Mouse (Mus musculus) cerebellum, adult 2 months (tissue): ENCODE measurements around the gene Orai1. TPM values are rescaled to one million over a fixed set of nuclear protein-coding genes. Genes with fewer than 3 reads are reported as not detected.

Experiments
- DNase-seq, 2 experiments: peaks; one replicate each; pipeline ENCODE4 v3.0.0; 2021
- H3K27ac ChIP-seq: fragments of 200-500 bp; 2 replicates; pipeline ENCODE4 v1.5.1; 2012; ENCODE audit warnings: low read length, control low read depth, inconsistent platforms; ENCODE audit not compliant: insufficient read depth
- H3K27me3 ChIP-seq: fragments of 200-500 bp; 2 replicates; pipeline ENCODE4 v1.6.1; 2012; ENCODE audit warnings: inconsistent platforms, mild to moderate bottlenecking, low read length, moderate library complexity; ENCODE audit not compliant: control insufficient read depth, insufficient read depth
- H3K4me1 ChIP-seq: fragments of 200-500 bp; 2 replicates; pipeline ENCODE4 v1.6.1; 2011; ENCODE audit warnings: low read length; ENCODE audit not compliant: control insufficient read depth, insufficient read depth
- H3K4me3 ChIP-seq: fragments of 200-500 bp; replicated peaks from 2 replicates; pipeline ENCODE3; 2011; ENCODE audit warnings: mild to moderate bottlenecking, low read depth, low read length, control low read depth; ENCODE audit not compliant: insufficient read depth
- CTCF ChIP-seq: fragments of 200-500 bp; IDR thresholded peaks from 2 replicates; pipeline ENCODE4 v1.5.1; 2011; ENCODE audit warnings: low read depth, mild to moderate bottlenecking, control low read depth, low read length, moderate library complexity, borderline replicate concordance; ENCODE audit not compliant: insufficient read depth
- POLR2A ChIP-seq: fragments of 200-500 bp; IDR thresholded peaks from 2 replicates; pipeline ENCODE4 v1.6.1; 2011; ENCODE audit warnings: low read length, control low read depth, borderline replicate concordance; ENCODE audit not compliant: insufficient read depth
- WGBS: fragments of 180-500 bp; shearing (Covaris S2); methylation state at CpG from one replicate; pipeline ENCODE4 v1.1.7; 2018; 5-methylcytosine and 5-hydroxymethylcytosine counted together
- polyA plus RNA-seq: library from polyadenylated mRNA; depleted of rRNA; stranded (reverse); fragments of >200 nt; gene quantifications from 2 replicates; pipeline ENCODE4 v1.2.3, GENCODE M21; 2012

The Orai1 gene
- polyA plus RNA-seq, 1 experiment, result 21.4 TPM

DNA sequence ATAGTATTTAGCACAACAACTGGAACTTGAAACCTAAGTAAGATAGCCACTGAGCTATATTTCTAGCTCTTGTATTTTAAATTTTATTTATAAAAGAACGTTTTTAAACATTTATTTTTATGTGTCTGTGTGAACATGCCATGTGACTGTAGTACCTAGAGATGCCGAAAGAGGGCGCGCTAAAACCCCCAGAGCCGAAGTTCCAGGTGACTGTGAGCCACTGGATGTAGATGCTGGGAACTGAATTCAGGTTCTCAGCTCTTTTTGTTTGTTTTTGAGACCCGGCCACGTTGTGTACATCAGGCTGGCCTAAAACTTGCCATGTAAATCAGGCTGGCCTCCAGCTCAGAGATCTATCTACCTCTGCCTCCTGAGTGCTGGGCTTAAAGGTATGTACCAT, 29.0 kb downstream of the Orai1 start:
- no peak overlapping the region for H3K27ac ChIP-seq
- no peak for DNase-seq
- no peaks in the 10 kb centered on the region; the same call in 1 of the 2 replicates for H3K4me1 ChIP-seq
- H3K27me3 ChIP-seq, result no peaks in the 10 kb centered on the region
- H3K4me3 ChIP-seq, result no peak overlapping the region
- TF ChIP-seq CTCF, result peak; percentile 49; the same call in 1 of the 2 replicates
- TF ChIP-seq POLR2A, result no peak
- WGBS, result 19% methylated on average over 7 of the region's 7 CpGs

DNA sequence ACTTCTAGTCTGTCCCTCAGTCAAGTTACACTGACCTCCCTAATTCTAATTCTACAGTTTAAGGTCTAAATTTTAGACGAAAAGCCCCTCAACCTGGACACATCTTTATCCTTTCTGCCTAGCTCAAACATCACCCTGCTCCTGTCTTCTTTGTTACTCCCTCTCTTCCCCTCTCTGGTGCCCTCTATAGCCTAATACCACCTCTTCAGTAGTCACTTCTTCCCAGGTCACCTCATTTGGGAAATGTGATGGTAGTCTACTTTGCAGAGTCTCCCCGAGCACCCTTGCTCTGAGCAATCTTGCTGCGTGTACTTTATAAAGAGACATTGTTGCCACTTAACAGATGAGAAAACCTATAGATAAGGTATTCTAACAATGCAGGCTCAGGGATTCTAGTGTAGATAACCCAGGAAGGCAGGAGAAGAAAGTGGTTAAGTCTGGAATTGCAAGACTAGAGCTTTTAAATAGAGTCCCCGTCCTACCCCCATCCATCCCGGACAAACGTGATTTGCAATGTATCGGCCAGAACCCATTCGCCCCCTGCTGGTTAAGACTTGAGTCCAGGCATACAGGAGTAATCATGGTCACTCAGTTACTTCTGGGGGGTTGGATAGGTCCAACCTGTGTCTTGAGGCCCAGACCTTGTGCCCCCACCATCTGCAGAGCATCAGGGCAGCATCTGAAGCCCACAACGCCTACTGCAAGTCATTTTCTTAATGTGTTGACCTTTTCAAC, 30.9 kb downstream of the Orai1 start:
- WGBS, result 41% methylated on average over 9 of the region's 9 CpGs
- TF ChIP-seq POLR2A, result no peak
- TF ChIP-seq CTCF, result peak; percentile 64

DNA sequence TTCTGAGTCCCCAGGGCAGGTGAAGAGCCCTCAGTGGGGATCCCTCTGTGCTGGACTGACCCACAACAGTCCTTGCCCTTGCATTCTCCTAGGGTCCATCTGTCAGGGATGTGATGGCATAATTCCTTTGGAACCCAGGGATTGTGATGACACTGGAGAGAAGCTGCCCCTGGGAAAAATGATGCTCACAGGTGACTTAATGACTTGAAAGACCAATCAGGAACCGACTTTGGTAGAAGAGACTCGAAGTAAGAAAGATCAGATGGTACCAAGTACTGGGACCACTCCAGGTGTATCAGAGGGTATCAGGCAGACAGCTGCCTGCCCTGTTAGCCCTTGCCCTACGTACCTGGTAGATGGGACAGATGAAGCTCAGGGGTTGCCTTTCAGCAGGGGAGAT, 32.0 kb downstream of the Orai1 start, which contains the start of gene Morn3:
Gene Morn3, minus strand, starts transcription at position 101 of the 400 bp plus-strand sequence.
- Histone ChIP-seq H3K4me1 (peaks cover 3% of the 10 kb centered on the region), H3K27me3 (no peaks in the 10 kb centered on the region), H3K4me3 (no peak within 1 kb of the TSS), H3K27ac (no peak within 1 kb of the TSS)
- DNase-seq, result no peak
- WGBS, result 86% methylated on average over 3 of the region's 3 CpGs
- TF ChIP-seq POLR2A, result no peak
- TF ChIP-seq CTCF, result no peak

More for the DNA sequence above, 30.9 kb downstream of the Orai1 start:
- Histone ChIP-seq H3K27me3 (no peaks in the 10 kb centered on the region), H3K4me1 (no peaks in the 10 kb centered on the region; the same call in 1 of the 2 replicates), H3K27ac (no peak overlapping the region), H3K4me3 (no peak overlapping the region)
- DNase-seq, result peak; percentile 43 to 46

DNA sequence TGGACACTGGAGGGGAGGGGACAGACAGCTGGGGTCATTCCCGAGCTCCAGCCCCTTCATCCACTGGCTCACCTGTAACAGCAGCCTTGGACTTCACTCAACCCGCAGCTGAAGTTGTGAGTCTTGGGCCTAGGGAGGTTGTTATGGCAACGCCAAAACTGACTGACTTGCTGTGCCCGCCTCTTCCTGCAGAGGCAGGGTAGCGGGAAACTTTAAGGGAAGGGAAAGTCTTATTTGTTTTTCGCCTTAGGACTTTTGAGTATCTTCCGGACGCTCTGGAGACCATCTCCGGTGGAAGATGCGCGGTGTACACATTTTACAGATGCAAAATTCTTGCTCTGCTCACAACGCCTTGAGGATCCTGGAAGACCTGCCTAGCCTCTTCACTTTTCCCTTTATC, 34.4 kb downstream of the Orai1 start:
- no peak for DNase-seq
- H3K27me3 ChIP-seq, result no peaks in the 10 kb centered on the region
- H3K4me1 ChIP-seq, result peaks cover 3% of the 10 kb centered on the region
- 28% methylated on average over 12 of the region's 12 CpGs for WGBS
- TF ChIP-seq POLR2A, result no peak
- no peak for TF ChIP-seq CTCF
- no peak overlapping the region for H3K4me3 ChIP-seq
- H3K27ac ChIP-seq, result no peak overlapping the region

DNA sequence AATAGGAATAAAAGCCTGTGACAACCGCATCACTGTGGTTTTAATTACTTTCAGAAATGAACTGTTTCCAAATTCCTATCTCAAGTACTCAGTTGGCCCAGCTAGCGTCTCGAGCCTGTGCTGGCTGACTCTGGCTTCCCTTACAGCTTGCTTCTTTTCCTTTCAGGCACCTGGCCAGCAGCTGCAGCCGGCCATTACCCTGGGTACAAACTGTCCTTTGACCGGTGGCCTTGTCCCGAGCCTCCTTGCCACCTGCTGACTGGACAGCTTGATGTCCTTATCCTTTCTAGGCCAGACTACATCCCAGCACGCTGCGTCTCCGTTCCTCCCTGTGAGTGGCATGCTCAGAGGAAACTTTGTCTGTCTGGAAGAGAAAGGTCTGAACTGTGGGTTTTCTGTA, 36.0 kb downstream of the Orai1 start:
- no peak for TF ChIP-seq POLR2A
- no peak for TF ChIP-seq CTCF
- Histone ChIP-seq H3K4me1 (peaks cover 3% of the 10 kb centered on the region), H3K27ac (no peak overlapping the region), H3K4me3 (no peak overlapping the region), H3K27me3 (no peaks in the 10 kb centered on the region)
- peak in 1 of 2 experiments; percentile 32 for DNase-seq
- WGBS, result 16% methylated on average over 9 of the region's 9 CpGs

DNA sequence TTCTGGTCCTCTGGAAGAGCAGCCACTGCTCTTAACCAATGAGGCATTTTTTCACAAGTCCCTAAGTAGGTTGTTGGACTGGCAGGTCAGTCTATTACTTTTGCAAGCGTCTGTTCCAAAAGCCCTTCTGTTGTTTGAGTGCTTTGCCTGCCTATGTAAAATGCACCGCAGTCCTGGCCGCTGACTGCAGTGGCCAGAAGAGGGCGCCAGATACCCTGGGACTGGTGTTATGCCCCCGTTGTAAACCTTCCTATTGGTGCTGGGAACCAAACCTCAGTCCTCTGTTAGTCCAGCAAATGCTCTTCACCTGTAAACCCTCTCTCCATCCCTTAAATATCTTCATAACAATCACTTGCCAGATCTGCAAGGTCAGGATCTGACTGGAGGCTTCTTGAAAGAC, 36.9 kb downstream of the Orai1 start:
- 77% methylated on average over 5 of the region's 5 CpGs for WGBS
- no peak for DNase-seq
- H3K27me3 ChIP-seq, result no peaks in the 10 kb centered on the region
- no peak overlapping the region for H3K27ac ChIP-seq
- TF ChIP-seq POLR2A (no peak), CTCF (no peak)
- H3K4me1 ChIP-seq, result peaks cover 3% of the 10 kb centered on the region
- H3K4me3 ChIP-seq, result no peak overlapping the region

DNA sequence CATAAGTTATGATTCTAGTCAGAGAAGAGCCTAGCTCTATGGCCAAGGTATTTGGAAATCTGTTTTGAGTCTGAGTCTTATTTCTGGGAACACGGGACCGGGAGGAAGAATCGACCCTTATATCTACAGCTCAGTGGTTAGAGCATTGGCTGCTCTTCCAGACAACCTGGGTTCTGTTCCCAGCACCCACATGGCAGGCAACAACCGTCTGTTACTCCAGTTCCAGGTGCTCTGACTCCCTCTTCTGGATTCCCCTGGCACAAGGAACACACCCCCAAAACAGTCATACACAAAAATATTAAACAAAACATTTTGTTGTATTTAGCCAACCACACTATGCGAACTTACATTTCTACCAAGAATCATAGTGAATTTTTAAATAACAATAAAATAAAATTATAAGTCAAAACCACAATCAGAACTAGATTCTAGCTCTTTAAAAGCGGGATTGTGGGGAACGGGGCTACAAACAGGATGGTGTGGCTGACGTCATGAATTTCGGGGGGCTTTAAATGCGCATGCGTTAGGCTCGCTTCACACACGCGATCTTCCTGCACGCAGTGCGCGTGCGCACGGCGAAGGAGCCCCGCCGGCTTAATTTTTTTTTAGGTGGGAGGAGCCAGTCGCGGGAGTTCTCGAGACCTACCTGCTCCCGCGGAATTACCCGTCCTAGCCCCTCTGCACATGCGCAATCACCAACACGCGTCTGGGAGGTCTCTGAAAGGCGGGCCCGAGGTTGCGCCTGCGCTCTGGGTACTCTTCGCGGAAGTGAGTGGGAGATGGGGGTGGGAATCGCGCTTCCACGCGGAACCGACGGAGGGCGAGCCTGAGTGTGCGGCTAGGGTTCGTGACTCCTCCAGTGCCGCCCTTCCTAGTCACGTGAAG, 42.7 kb downstream of the Orai1 start:
- TF ChIP-seq POLR2A (peak; percentile 88), CTCF (peak; percentile 31; the same call in 1 of the 2 replicates)
- Histone ChIP-seq H3K27ac (peak overlapping the region; percentile 36; the same call in 1 of the 2 replicates), H3K4me1 (no peaks in the 10 kb centered on the region; the same call in 1 of the 2 replicates), H3K27me3 (no peaks in the 10 kb centered on the region), H3K4me3 (peak overlapping the region; percentile 78)
- WGBS, result 7% methylated on average over 48 of the region's 48 CpGs
- peak; percentile 99 to 100 for DNase-seq
